In the genomic region with DNA sequence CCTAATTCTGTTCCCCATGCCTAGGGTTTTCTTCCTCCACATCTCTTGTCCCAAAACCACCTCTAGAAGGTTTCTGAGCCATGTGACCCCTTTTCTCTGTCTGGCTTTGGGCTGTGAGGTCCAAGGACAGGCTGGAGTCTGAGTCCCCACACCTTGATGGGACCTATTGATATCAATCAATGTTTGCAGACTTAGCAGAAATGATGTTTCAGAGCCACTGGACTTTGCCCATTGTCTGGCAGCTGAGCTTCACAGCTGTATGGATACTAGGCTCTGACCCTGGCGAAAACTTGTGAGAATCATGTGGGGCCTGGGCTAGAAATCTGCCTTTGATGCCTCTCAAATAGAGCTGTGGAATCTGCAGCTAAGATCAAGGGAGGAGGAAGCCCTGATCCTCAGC, we compare ENCODE assay signal across 22 mouse cellular contexts. TPM values are rescaled to one million over a fixed set of nuclear protein-coding genes. Genes with fewer than 3 reads are reported as not detected.
DNase-seq lines count a peak whose midpoint lies in the region; ATAC-seq and TF ChIP-seq lines count a peak whose summit lies in the region.
"Had no signal": no experiment of that assay in that cellular context is flagged by ENCODE, and none has a peak within 500 bp of the region (broad histone marks: within the 10 kb centered on the region; RNA-seq: fewer than 3 reads in every experiment).

No protein-coding gene starts in this region.

- H3K4me3 ChIP-seq in forebrain, postnatal 0 days (ENCODE audit: low read depth, low read length) = no peak overlapping the region
- no peak overlapping the region for H3K4me3 ChIP-seq in forebrain, embryonic 15.5 days
- no peak overlapping the region for H3K4me3 ChIP-seq in layer of hippocampus, adult 2 months
- H3K4me3 ChIP-seq in intestine, embryonic 15.5 days (replicated peaks) = no peak overlapping the region
- no peak overlapping the region for H3K4me3 ChIP-seq in small intestine, adult 2 months (ENCODE audit: low read depth, low read length)
- H3K4me3 ChIP-seq: embryonic facial prominence, embryonic 13.5 days; forebrain, embryonic 12.5 days; gastrocnemius, adult 2 months; heart, embryonic 10.5 days; hindbrain, embryonic 15.5 days had no signal

- H3K36me3 ChIP-seq in forebrain, postnatal 0 days (ENCODE audit: insufficient read depth) = no peaks in the 10 kb centered on the region
- no peaks in the 10 kb centered on the region for H3K36me3 ChIP-seq in forebrain, embryonic 15.5 days
- no peaks in the 10 kb centered on the region for H3K36me3 ChIP-seq in intestine, embryonic 15.5 days
- no peaks in the 10 kb centered on the region for H3K36me3 ChIP-seq in small intestine, adult 2 months (ENCODE audit: control insufficient read depth, insufficient read depth, low read length)
- H3K36me3 ChIP-seq: embryonic facial prominence, embryonic 13.5 days; forebrain, embryonic 12.5 days; G1E; heart, embryonic 10.5 days; hindbrain, embryonic 15.5 days had no signal

- WGBS in forebrain, postnatal 0 days = 70% methylated on average over 1 of the region's 1 CpGs
- 69% methylated on average over 1 of the region's 1 CpGs for WGBS in forebrain, embryonic 15.5 days
- 45% methylated on average over 1 of the region's 1 CpGs for WGBS in intestine, embryonic 15.5 days
- WGBS in small intestine, adult 2 months = 30% methylated on average over 1 of the region's 1 CpGs

- H3K9me3 ChIP-seq in forebrain, postnatal 0 days (ENCODE audit: low read length) = no peaks in the 10 kb centered on the region
- H3K9me3 ChIP-seq in forebrain, embryonic 15.5 days = no peaks in the 10 kb centered on the region
- no peaks in the 10 kb centered on the region for H3K9me3 ChIP-seq in intestine, embryonic 15.5 days
- H3K9me3 ChIP-seq: embryonic facial prominence, embryonic 13.5 days; forebrain, embryonic 12.5 days; G1E; heart, embryonic 10.5 days; hindbrain, embryonic 15.5 days had no signal

- no peak overlapping the region for H3K4me2 ChIP-seq in forebrain, postnatal 0 days (ENCODE audit: low read depth)
- no peak overlapping the region for H3K4me2 ChIP-seq in forebrain, embryonic 15.5 days (replicated peaks)
- no peak overlapping the region for H3K4me2 ChIP-seq in intestine, embryonic 15.5 days (replicated peaks)
- H3K4me2 ChIP-seq: embryonic facial prominence, embryonic 13.5 days; forebrain, embryonic 12.5 days; hindbrain, embryonic 15.5 days had no signal

- H3K27ac ChIP-seq in forebrain, postnatal 0 days (ENCODE audit: low read depth, low read length) = no peak overlapping the region
- no peak overlapping the region for H3K27ac ChIP-seq in forebrain, embryonic 15.5 days (replicated peaks)
- peak overlapping the region; percentile 43; the same call in 1 of the 2 replicates for H3K27ac ChIP-seq in layer of hippocampus, adult 2 months
- H3K27ac ChIP-seq in intestine, embryonic 15.5 days = 0 out of 2 replicates have a peak overlapping the region, but pooled peaks have one; percentile 54
- H3K27ac ChIP-seq in small intestine, adult 2 months (ENCODE audit: insufficient read depth, low read depth, low read length) = peak overlapping the region; percentile 83
- H3K27ac ChIP-seq: embryonic facial prominence, embryonic 13.5 days; forebrain, embryonic 12.5 days; heart, embryonic 10.5 days had no signal

- DNase-seq in forebrain, postnatal 0 days = no peak
- DNase-seq in layer of hippocampus, adult 2 months (ENCODE audit: low spot score in 2 of 2) = no peak
- DNase-seq in layer of hippocampus, adult 9-10 months (ENCODE audit: low spot score) = no peak
- no peak for DNase-seq in thymus, adult 18-20 months
- DNase-seq: adrenal gland, postnatal 10 days; B cell, adult 2 months; cerebellum, adult 11-12 months; cerebellum, adult 9-10 months; cerebellum, postnatal 25 days; gastrocnemius, adult 2 months; heart, adult 18-20 months; heart, postnatal 10 days; heart, postnatal 4 days had no signal

- no peak for TF ChIP-seq CTCF in forebrain, postnatal 0 days (IDR thresholded peaks at IDR 0.05; ENCODE audit: low read depth)
- no peak for TF ChIP-seq CTCF in layer of hippocampus, adult 2 months (conservative IDR thresholded peaks at IDR 0.05)
- TF ChIP-seq CTCF in small intestine, adult 2 months (IDR thresholded peaks at IDR 0.05; ENCODE audit: extremely low read depth, insufficient read length, insufficient replicate concordance, low read depth, low read length) = no peak

- H3K27me3 ChIP-seq in forebrain, postnatal 0 days (ENCODE audit: insufficient read depth, low read length) = no peaks in the 10 kb centered on the region
- H3K27me3 ChIP-seq in forebrain, embryonic 15.5 days = no peaks in the 10 kb centered on the region; the same call in 1 of the 2 replicates
- H3K27me3 ChIP-seq in intestine, embryonic 15.5 days (replicated peaks) = no peaks in the 10 kb centered on the region
- H3K27me3 ChIP-seq in small intestine, adult 2 months (ENCODE audit: control insufficient read depth, insufficient read depth, low read length) = no peaks in the 10 kb centered on the region
- H3K27me3 ChIP-seq: hindbrain, embryonic 15.5 days had no signal

- ATAC-seq in forebrain, postnatal 0 days = peak; percentile 7; the same call in 1 of the 2 replicates
- no peak for ATAC-seq in forebrain, embryonic 15.5 days (replicated peaks)
- ATAC-seq in intestine, embryonic 15.5 days = no peak
- ATAC-seq: CD4-positive, CD25-positive, alpha-beta regulatory T cell, adult 4 months had no signal

- H3K4me1 ChIP-seq in forebrain, postnatal 0 days (ENCODE audit: insufficient read depth) = no peaks in the 10 kb centered on the region
- no peaks in the 10 kb centered on the region for H3K4me1 ChIP-seq in forebrain, embryonic 15.5 days
- peaks cover 7% of the 10 kb centered on the region for H3K4me1 ChIP-seq in intestine, embryonic 15.5 days (replicated peaks)
- peaks cover 37% of the 10 kb centered on the region for H3K4me1 ChIP-seq in small intestine, adult 2 months (ENCODE audit: control insufficient read depth, insufficient read depth, insufficient read length, low read length)
- H3K4me1 ChIP-seq: forebrain, embryonic 12.5 days had no signal

- TF ChIP-seq POLR2A in small intestine, adult 2 months (IDR thresholded peaks at IDR 0.05; ENCODE audit: low read depth, low read length) = no peak

- H3K9ac ChIP-seq in forebrain, postnatal 0 days = no peak overlapping the region
- no peak overlapping the region for H3K9ac ChIP-seq in forebrain, embryonic 15.5 days (replicated peaks)
- H3K9ac ChIP-seq in intestine, embryonic 15.5 days = no peak overlapping the region
- H3K9ac ChIP-seq: embryonic facial prominence, embryonic 13.5 days; forebrain, embryonic 12.5 days; hindbrain, embryonic 15.5 days had no signal

RNA-seq across cellular contexts. Expression of gene Spns2, which starts 7.1 kb away (rescaled TPM):
- 38.8 and 40.1 TPM in 2 replicates for total RNA-seq in forebrain, postnatal 0 days (2014; rRNA removed)
- polyA plus RNA-seq in forebrain, postnatal 0 days (2015; fragmentation: Nextera tagmentation; extraction: Ambion mirVana) = 6.5 and 6.7 TPM in 2 replicates
- 8.7 and 9.1 TPM in 2 replicates for polyA plus RNA-seq in forebrain, embryonic 15.5 days (2015; fragmentation: Nextera tagmentation; extraction: Ambion mirVana)
- 100 to 1,000 TPM; 101 to 105 TPM for total RNA-seq in layer of hippocampus, adult 2 months (2021)
- polyA plus RNA-seq in intestine, embryonic 15.5 days (2015; fragmentation: Nextera tagmentation; extraction: Ambion mirVana) = 5.3 and 5.6 TPM in 2 replicates
- 65.9 and 77.7 TPM in 2 replicates for polyA plus RNA-seq in small intestine, adult 2 months (2012; rRNA removed)
- polyA plus RNA-seq: CD4-positive, CD25-positive, alpha-beta regulatory T cell, adult 4 months had no signal

RNA-seq across cellular contexts. Expression of gene Spns3, which starts 53.5 kb away (rescaled TPM):
- 0.15 TPM in 1 of 2 replicates, not detected in the other for total RNA-seq in forebrain, postnatal 0 days (2014; rRNA removed)
- polyA plus RNA-seq in forebrain, postnatal 0 days (2015; fragmentation: Nextera tagmentation; extraction: Ambion mirVana) = 0.06 and 0.07 TPM in 2 replicates
- 0.08 TPM in 2 replicates for polyA plus RNA-seq in forebrain, embryonic 15.5 days (2015; fragmentation: Nextera tagmentation; extraction: Ambion mirVana)
- under 1 TPM; 0.13 to 0.47 TPM for total RNA-seq in layer of hippocampus, adult 2 months (2021)
- polyA plus RNA-seq in intestine, embryonic 15.5 days (2015; fragmentation: Nextera tagmentation; extraction: Ambion mirVana) = 1.2 and 1.6 TPM in 2 replicates
- 2.2 and 8.5 TPM in 2 replicates for polyA plus RNA-seq in small intestine, adult 2 months (2012; rRNA removed)
- total RNA-seq: heart, adult 18-20 months had no signal
- polyA plus RNA-seq: forebrain, embryonic 12.5 days; G1E had no signal

RNA-seq across cellular contexts. Expression of gene Mybbp1a, which starts 55.6 kb away (rescaled TPM):
- 36.9 and 38.0 TPM in 2 replicates for total RNA-seq in forebrain, postnatal 0 days (2014; rRNA removed)
- 50.0 and 52.4 TPM in 2 replicates for polyA plus RNA-seq in forebrain, postnatal 0 days (2015; fragmentation: Nextera tagmentation; extraction: Ambion mirVana)
- 90.0 and 97.2 TPM in 2 replicates for polyA plus RNA-seq in forebrain, embryonic 15.5 days (2015; fragmentation: Nextera tagmentation; extraction: Ambion mirVana)
- 10 to 100 TPM; 55.7 to 56.2 TPM for total RNA-seq in layer of hippocampus, adult 2 months (2021)
- 171 and 172 TPM in 2 replicates for polyA plus RNA-seq in intestine, embryonic 15.5 days (2015; fragmentation: Nextera tagmentation; extraction: Ambion mirVana)
- 17.6 and 25.0 TPM in 2 replicates for polyA plus RNA-seq in small intestine, adult 2 months (2012; rRNA removed)

Comparison
In these comparisons a context has a peak if more than half of its experiments do, and no peak if none do; other contexts are left out.
1. H3K27ac ChIP-seq: peak in layer of hippocampus, adult 2 months (single experiment), intestine, embryonic 15.5 days (single experiment) and small intestine, adult 2 months (single experiment); none in forebrain, postnatal 0 days (single experiment) and forebrain, embryonic 15.5 days (single experiment).